19 mouse cellular contexts compared by ENCODE assay signal in the genomic region with DNA sequence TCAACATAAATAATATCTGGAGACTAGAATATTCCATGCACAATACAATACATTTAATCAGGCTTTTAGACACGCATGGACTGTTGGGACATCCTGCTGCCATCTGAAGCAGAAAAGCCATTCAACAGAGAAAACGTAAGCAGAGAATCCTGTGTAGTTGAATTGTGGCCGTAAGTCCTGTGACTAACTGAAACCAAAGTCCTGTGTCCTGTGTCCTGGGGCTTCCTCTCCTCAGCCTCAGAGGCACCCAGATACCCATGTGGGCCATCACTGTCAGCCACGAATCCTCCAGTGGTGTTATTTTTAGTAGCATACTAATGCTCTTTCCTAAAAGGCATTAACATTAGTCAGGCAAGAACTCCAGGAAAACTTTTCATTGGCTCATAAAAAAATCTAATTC.
"Had no signal": no experiment of that assay in that cellular context is flagged by ENCODE, and none has a peak within 500 bp of the region (broad histone marks: within the 10 kb centered on the region; RNA-seq: fewer than 3 reads in every experiment).

No protein-coding gene starts in this region.

- H3K27me3 ChIP-seq: midbrain, embryonic 13.5 days; neural tube, embryonic 13.5 days; neural tube, embryonic 15.5 days; stomach, embryonic 15.5 days had no signal

- H3K27ac ChIP-seq: midbrain, embryonic 13.5 days; neural tube, embryonic 13.5 days; neural tube, embryonic 15.5 days; stomach, embryonic 15.5 days; stomach, postnatal 0 days had no signal

- ATAC-seq: midbrain, embryonic 13.5 days; midbrain, embryonic 16.5 days had no signal

- H3K4me2 ChIP-seq: lung, embryonic 14.5 days; midbrain, embryonic 11.5 days; midbrain, embryonic 13.5 days; neural tube, embryonic 13.5 days; neural tube, embryonic 15.5 days; stomach, embryonic 15.5 days had no signal

- H3K9me3 ChIP-seq: midbrain, embryonic 13.5 days; neural tube, embryonic 13.5 days; neural tube, embryonic 15.5 days; stomach, embryonic 15.5 days had no signal

- H3K9ac ChIP-seq: lung, embryonic 14.5 days; midbrain, embryonic 13.5 days; neural tube, embryonic 13.5 days; neural tube, embryonic 15.5 days; stomach, embryonic 15.5 days had no signal

- DNase-seq: lung, adult 18-20 months; lung, embryonic 14.5 days; lung, postnatal 10 days; lung, postnatal 4 days; retina, postnatal 1 day; right cerebral cortex, adult 18-20 months; right cerebral cortex, postnatal 25 days; right cerebral cortex, postnatal 4 days; thymus, adult 2 months; thymus, postnatal 25 days; thymus, postnatal 4 days had no signal

- H3K36me3 ChIP-seq: midbrain, embryonic 13.5 days; neural tube, embryonic 13.5 days; neural tube, embryonic 15.5 days; stomach, embryonic 15.5 days had no signal

- H3K4me3 ChIP-seq: midbrain, embryonic 13.5 days; myocyte; neural tube, embryonic 13.5 days; neural tube, embryonic 15.5 days; stomach, embryonic 15.5 days had no signal
